Mouse (Mus musculus): ENCODE data around the gene Krt87.

The Krt87 gene

GRCm38 (mm10) chr15:101438555-101438954 lies at the start of gene Krt87:
Krt87 (minus strand) TSS chr15:101438804.
- no peak for DNase-seq (ENCODE audit: low read depth, low spot score)

GRCm38 (mm10) chr15:101485911-101486635 lies 47.5 kb upstream of the Krt87 start:
- no peak for DNase-seq (ENCODE audit: low read depth, low spot score)

- DNase-seq (ENCODE audit: low read depth, low spot score): no peak
These were observed 46.3 kb upstream of the Krt87 start for GRCm38 (mm10) chr15:101484939-101485338.

- no peak for DNase-seq (ENCODE audit: low read depth, low spot score)
These were observed 45.0 kb upstream of the Krt87 start for GRCm38 (mm10) chr15:101483646-101484045.

GRCm38 (mm10) chr15:101482056-101482455 lies 43.5 kb upstream of the Krt87 start:
- no peak for DNase-seq (ENCODE audit: low read depth, low spot score)

GRCm38 (mm10) chr15:101479666-101480060 lies 41.1 kb upstream of the Krt87 start:
- no peak for DNase-seq (ENCODE audit: low read depth, low spot score)

GRCm38 (mm10) chr15:101479007-101479665 lies 40.5 kb upstream of the Krt87 start:
- DNase-seq (ENCODE audit: low read depth, low spot score): no peak

- no peak for DNase-seq (ENCODE audit: low read depth, low spot score)
These were observed 34.4 kb upstream of the Krt87 start, which contains the start of gene Krt86 for GRCm38 (mm10) chr15:101472952-101473528. Krt86 (plus strand) TSS chr15:101473478.

GRCm38 (mm10) chr15:101469093-101469492 lies 30.5 kb upstream of the Krt87 start:
- DNase-seq (ENCODE audit: low read depth, low spot score): no peak

- DNase-seq (ENCODE audit: low read depth, low spot score): no peak
These were observed 25.0 kb upstream of the Krt87 start, which contains the start of gene Krt81 for GRCm38 (mm10) chr15:101463651-101464050. Krt81 (minus strand) TSS chr15:101463751.

GRCm38 (mm10) chr15:101459283-101459682 lies 20.7 kb upstream of the Krt87 start:
- DNase-seq (ENCODE audit: low read depth, low spot score): no peak

- DNase-seq (ENCODE audit: low read depth, low spot score): no peak
These were observed 19.8 kb upstream of the Krt87 start for GRCm38 (mm10) chr15:101458361-101458930.

GRCm38 (mm10) chr15:101455891-101456290 lies 17.3 kb upstream of the Krt87 start:
- no peak for DNase-seq (ENCODE audit: low read depth, low spot score)

- DNase-seq (ENCODE audit: low read depth, low spot score): no peak
These were observed 16.7 kb upstream of the Krt87 start for GRCm38 (mm10) chr15:101455292-101455691.

- no peak for DNase-seq (ENCODE audit: low read depth, low spot score)
These were observed 16.2 kb upstream of the Krt87 start for GRCm38 (mm10) chr15:101454774-101455173.

- DNase-seq (ENCODE audit: low read depth, low spot score): peak; percentile 31
These were observed 14.6 kb upstream of the Krt87 start for GRCm38 (mm10) chr15:101453093-101453736.

GRCm38 (mm10) chr15:101447444-101447843 lies 8.8 kb upstream of the Krt87 start, which contains the start of gene Krt88:
Krt88 (plus strand) TSS chr15:101447744.
- DNase-seq (ENCODE audit: low read depth, low spot score): no peak

GRCm38 (mm10) chr15:101446572-101446971 lies 8.0 kb upstream of the Krt87 start:
- DNase-seq (ENCODE audit: low read depth, low spot score): no peak

- no peak for DNase-seq (ENCODE audit: low read depth, low spot score)
These were observed 2.2 kb upstream of the Krt87 start for GRCm38 (mm10) chr15:101440837-101441236.

GRCm38 (mm10) chr15:101436611-101437010 lies 2.0 kb downstream of the Krt87 start:
- DNase-seq (ENCODE audit: low read depth, low spot score): no peak

GRCm38 (mm10) chr15:101424914-101425313 lies 13.7 kb downstream of the Krt87 start:
- no peak for DNase-seq (ENCODE audit: low read depth, low spot score)

- no peak for DNase-seq (ENCODE audit: low read depth, low spot score)
These were observed 17.7 kb downstream of the Krt87 start for GRCm38 (mm10) chr15:101420903-101421302.

All from skeletal muscle tissue, adult 2 months (tissue).